Mouse (Mus musculus) heart, postnatal 10 days (tissue): ENCODE results near the gene BC004004. TPM values are rescaled to one million over a fixed set of nuclear protein-coding genes. Genes with fewer than 3 reads are reported as not detected.
A peak's percentile ranks its signal among the peaks of the same experiment; 100 is the strongest.
"Not testable (repeated sequence)": the region's sequence is repeated elsewhere in the genome, so short reads cannot be mapped to it uniquely, and the experiment has no call there.

Experiments
- DNase-seq, 2 experiments: peaks; one replicate each; pipeline ENCODE4 v3.0.0; 2021
- intact Hi-C: fragments of 180-260 bp; cut with DNase I; formaldehyde crosslinking; loops from one replicate; pipeline ENCODE4 v1.15.1; 2025
- total RNA-seq, 2 experiments: library from RNA; stranded (reverse); gene quantifications; 2 replicates each; pipeline ENCODE4 v1.2.3; 2021

BC004004 gene
- total RNA-seq, 2 experiments from 2014 or later = 193 to 194 TPM

DNA sequence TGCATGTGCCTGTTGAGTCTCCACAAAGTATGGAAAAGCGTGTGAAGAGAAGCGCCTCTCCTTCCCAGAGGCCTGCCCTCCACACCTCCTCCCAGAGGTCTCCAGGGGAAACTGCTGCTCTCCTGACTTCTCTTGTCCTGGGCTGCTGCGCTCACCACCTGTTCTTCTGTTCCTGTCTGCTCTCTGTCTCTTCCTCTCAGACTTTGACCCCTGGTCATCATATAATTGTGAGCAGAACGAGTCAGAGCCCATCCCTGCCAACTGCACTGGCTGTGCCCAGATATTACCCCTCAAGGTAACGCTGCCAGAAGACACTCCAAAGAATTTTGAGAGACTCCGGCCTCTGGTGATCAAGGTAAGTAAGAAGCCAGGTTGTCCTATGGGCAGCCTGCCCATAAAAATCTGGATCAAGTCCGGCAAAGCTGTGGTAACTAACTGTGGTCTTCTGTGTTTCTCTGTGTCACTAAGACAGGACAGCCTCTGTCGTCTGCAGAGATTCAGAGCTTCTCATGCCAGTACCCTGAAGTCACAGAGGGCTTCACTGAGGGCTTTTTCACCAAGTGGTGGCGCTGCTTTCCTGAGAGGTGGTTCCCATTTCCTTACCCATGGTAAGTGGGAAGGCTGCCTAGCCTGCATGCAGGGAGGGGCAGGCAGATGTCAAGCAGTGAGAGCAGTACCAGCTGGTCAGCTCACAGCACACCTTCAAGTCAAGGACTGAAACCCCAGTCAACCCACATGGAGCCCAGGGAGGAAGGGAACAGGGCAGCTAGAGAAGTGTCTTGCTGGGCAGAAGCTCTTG, 25.4 kb downstream of the BC004004 start:
- DNase-seq = peak; percentile 57 to 67
- intact Hi-C loops = loop anchor here (2.0 kb wide), 1 partner anchor 77 kb away; no protein-coding TSS in a partner anchor

DNA sequence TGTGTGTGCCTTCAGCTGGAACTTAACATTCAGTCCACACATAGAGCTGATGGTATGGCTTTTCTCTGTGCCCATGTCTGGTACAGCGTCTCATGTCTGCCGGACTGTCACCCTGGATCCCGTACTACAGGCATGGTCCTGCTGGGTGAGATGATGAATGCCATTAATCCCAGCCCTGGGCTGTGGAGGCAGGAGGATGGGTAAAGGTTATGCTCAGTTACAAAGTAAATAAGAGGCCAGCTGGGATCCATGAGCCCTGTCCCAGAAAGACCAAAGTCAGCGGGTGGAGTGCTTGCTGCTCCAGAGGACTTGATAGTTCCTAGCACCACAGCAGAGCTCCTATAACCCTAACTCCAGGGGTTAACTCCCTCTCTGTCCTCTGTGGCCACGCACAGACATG, 27.2 kb downstream of the BC004004 start:
- intact Hi-C loops = loop anchor here (2.0 kb wide), 1 partner anchor 75 kb away; no protein-coding TSS in a partner anchor
- no peak for DNase-seq

DNA sequence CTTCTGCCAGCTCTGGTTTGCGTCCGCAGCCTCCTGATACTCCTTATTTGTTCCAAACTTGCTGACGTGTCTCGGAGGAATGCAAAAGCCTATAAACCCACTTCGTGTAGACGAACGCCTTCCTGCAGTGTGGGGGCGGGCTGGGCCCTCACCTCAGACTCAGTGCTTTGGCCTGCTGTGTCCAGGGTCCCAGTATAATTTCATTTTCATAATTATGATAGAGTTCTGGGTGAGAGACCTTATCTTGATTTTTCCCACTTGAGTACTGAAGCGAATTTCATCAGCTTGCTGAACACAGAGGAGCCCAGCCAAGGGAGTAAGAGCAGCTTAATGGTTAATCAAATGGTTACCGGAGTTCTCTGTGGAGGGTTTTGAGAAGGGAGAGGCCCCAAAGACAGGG, 28.7 kb downstream of the BC004004 start:
- intact Hi-C loops = no loop called here
- DNase-seq = no peak

DNA sequence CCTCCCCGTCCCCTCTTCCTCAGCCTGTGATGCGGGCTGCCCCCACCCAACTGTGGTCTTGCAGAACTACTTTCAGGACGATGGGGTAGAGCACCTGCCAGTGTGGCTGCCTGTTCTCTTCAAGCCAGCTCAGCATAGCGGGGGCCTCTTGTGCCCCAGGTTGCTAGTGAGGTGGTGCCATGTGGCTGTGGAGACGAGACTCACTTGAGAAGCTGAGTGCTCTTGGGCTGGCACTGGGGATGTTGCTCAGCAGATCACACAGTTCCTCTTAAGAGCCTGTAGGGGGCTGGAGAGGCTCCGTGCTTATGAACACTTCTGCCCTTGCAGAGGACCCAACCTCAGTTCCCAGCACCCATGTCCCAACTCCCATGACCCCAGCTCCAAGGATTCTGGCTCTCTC, 29.2 kb downstream of the BC004004 start:
- intact Hi-C loops = no loop called here
- DNase-seq = no peak

DNA sequence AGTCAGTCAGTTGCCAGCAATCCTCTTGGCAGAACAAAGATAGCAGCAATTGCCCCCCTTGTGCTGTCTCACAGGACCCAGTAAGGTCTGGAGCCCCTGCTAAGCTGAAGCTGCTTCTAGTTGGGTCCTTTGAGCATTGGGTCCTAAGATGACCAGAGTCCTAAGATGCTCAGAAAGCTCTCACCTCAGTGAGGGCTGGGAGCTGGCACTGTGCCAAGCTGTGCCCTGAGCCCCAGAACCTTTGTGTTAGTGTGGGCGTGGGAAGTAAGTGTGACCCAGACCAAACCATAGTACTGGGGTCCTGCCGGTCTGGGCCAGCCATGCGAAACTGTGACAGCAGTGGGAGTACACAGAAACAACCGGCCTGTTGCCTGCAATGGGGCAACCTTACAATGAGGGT, 30.7 kb downstream of the BC004004 start:
- DNase-seq = no peak
- intact Hi-C loops = no loop called here

DNA sequence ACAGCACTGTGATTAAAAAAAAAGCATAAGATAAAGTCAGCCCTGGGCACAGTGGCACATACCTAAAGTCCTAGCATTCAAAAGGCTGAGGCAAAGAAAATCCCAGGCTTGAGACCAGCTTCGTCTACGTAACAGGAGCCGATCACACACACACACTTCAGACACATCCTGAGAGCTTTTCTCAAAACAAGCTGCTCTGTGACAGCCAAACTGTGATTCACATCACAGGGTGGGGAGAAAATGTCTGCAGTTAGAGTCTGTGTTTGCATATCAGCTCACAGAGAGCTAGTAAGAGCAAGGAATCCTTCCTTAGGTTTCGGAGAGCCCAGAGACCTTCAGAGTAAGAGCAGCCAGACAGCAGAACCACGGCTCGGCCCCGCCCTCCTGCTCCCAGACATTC, 32.3 kb downstream of the BC004004 start:
- no peak for DNase-seq
- intact Hi-C loops = loop anchor here (2.0 kb wide), 1 partner anchor 38 kb away; no protein-coding TSS in a partner anchor

DNA sequence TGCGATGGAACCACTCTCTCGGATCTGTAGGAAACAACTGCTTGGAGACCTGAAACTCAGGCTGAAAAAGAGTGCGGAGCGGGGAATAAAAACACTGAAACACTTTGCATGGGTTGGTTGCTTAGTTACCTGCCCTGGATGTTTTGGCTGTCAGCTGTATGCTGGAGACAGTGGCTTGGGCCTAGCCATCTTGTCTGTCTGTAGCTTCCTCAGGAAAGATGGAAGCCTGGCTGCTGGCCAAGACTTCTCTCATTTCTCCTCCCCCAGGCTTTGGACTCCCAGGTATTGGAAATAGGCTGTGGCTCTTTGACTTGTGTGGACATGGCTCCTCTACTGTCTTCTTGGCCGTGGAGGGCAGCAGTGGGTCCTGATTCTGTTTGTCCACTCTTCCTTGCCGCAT, 32.8 kb downstream of the BC004004 start:
- intact Hi-C loops = loop anchor here (2.0 kb wide), 1 partner anchor 37 kb away; no protein-coding TSS in a partner anchor
- no peak for DNase-seq

DNA sequence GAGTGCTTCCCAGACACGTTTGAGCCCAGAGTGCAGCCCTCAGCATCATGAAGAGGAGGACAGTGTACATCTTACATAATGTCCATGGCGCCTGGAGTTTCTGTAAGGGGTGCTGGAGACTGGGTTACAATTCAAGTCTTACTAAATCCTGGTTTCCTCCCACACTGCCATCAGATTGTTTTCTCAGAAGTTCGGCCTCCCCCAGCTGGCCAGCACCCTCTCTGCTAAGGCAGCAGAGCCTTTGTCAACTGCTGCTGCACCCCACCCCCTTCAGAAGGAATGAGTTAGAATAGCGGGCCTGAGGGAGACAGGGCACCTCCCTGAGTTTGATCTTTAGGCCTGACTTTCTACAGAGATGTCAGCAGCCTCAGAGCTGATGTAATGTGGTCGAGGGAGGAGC, 33.6 kb downstream of the BC004004 start:
- intact Hi-C loops = no loop called here
- peak; percentile 53 to 58 for DNase-seq

DNA sequence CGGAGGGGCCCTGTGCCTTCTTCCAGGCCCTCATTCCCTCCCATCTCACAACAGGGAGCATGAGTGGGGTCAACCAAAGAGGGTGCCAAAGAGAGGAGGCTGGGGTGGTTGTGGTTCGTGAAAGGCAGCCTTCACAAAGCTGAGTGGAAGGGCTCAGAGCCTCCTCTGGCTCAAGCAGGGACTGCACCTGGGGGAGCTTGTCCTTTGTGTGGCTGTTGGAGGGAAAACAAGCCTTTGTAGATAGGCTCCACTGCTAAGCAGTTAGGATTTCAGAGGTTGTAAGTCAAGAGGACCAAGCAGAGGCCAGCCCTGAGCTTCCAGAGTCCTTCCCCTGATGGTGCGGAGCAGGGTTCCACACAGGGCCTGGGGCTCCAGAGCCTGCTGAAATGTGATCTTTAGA, 34.5 kb downstream of the BC004004 start:
- intact Hi-C loops = no loop called here
- peak in 1 of 2 experiments; percentile 50 for DNase-seq

DNA sequence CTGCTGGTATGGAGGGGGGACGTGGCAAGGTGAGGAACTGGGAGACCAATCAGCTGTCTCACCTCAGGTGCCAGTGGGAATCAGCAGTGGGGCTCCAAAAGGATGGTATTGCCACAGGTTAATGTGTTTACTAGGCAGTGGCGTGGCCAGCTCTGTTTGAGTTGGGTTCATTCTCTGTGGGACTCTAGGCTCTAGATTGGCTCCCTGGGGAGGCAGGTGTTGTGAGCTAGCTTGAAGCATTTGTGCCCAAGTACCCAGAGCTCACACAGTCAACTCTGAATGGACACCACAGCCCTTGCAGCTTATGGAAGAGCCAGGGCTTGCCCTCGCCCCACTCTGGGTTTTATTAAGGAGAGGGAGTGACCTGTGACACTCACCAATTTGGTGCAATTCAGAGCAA, 35.3 kb downstream of the BC004004 start:
- intact Hi-C loops = no loop called here
- DNase-seq = no peak

DNA sequence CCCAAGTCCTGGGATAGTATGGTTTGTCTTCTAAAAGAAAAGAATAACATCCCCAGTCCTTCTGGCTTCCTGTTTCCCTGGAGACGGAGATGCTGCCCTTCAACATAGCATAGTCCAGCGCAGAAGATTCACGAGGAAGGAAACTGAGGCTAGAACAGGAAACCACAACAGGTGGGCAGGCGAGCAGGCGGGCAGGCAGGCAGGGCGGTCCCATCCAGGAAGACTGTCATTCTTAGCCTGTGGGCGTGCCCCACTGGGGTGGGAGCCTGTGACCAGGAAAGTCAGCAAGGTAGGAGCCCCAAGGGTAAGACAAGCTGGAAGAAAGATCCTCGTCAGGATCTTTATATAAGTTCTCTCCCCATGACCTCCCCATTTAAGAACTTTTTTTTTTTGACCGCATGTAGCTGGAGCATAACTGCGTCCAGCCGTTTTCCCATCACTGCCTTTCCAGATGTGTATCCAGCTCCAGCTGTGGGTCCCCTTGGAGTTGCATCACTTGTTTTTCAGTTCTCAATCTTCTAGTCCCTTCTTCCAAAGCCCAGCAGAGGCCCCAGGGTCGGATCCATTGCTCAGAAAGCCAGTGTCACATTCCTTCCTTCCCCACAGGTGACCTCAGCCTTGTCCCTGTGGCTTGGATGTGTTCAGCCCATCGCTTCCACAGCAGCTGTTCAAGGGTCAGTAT, 35.9 kb downstream of the BC004004 start:
- peak in 1 of 2 experiments; percentile 57 for DNase-seq
- intact Hi-C loops = no loop called here

DNA sequence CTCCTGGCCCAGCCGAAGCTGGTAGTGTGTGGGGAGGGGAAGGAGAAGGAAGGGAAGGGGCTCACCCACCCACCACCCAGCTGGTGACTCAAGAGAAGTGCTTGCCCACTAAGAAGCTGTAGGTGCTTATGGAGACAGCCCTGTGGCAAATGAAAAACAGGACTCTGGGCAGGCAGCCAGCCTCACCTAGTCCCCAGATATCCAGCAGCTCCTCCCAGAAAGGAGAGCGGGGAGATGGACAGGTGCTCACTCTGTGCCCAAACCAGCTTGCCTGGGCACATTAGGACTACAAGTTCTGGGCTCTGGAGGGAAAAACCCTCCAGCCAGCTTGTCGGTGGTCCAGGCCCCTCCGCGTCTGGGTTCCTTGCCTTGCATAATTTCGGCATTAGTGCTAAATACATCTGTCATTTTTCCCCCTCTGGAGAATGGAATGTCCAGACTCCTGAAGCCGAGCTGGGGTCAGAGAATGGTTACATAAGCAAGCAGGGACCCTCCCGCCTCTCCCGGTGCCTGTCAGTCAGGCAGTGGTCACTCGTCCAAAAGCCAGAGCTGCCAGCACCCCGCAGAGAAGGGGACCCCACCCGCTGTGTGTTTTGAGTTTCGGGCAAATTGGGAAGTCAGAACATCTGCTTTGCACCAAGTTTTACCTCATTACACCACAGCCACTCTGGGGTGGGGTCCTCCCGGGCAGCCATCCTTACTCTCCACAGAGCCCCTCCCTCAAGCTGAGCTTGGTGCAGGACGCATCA, 36.6 kb downstream of the BC004004 start:
- peak; percentile 64 to 70 for DNase-seq
- intact Hi-C loops = no loop called here

DNA sequence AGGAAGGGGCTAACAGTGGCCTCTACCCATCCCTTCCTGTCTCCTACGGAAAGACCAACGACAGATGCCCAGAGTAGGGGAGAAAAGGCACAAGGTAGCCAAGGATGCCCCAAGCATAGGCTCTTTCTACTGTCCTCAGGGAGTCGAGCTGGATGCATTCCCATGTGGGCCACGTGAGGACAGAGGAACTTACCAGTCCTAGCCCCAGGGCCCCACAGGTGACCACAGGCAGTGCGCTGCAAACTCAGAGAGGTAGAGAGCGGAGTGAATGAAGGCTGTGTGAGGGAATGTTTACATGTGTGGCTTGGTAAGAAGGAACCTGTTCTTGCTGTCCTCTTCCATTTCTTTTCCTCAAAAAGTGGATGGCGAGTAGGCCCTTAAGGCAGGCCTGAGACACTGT, 37.3 kb downstream of the BC004004 start:
- intact Hi-C loops = no loop called here
- no peak for DNase-seq

DNA sequence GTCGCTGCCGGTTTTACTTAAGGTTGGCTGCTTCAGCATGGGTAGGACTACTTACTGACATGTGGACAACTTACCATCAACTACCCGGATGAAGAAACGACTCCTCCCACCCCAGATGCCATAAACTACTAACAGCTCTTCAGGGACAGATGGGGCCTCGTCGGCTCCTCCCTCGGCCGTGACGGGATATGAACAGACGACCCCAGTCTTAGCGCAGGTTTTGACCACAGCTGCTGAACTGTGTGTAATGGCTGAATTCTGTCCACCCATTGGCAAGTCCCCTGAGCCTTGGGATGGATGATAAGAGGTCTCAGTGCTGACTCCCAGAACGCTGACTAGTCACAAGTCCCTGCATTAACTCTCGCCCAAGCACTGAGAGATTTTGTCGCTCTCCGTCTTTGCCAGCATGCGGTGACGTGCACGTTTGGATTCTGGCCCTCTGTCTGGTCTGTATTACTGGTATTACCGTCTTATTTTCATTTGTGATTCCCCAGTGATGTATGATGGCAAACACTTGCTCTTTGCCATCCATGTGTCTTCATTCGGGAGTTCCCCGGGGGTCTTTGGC, 41.6 kb downstream of the BC004004 start:
- intact Hi-C loops = no loop called here
- DNase-seq = peak; percentile 61 to 74

DNA sequence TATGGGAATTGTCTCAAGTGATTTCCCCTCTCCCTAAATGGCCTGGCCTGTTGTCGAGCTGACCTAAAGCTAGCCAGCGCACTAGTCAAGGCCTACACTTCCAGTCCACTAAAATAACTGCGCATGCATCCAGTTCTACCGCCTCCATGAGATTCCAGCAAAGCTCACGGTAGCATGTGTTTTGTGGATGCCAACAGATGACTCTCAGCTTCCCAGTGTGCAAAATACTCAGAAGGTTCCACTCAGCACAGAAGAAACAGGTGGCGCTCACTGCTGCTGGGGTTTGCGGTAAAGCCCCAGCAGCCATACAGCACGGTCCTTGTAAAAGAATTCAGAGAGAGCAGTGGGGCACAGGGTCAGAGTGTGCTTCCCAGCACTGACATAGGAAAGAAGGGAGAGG, 43.0 kb downstream of the BC004004 start:
- intact Hi-C loops = no loop called here
- DNase-seq = no peak

DNA sequence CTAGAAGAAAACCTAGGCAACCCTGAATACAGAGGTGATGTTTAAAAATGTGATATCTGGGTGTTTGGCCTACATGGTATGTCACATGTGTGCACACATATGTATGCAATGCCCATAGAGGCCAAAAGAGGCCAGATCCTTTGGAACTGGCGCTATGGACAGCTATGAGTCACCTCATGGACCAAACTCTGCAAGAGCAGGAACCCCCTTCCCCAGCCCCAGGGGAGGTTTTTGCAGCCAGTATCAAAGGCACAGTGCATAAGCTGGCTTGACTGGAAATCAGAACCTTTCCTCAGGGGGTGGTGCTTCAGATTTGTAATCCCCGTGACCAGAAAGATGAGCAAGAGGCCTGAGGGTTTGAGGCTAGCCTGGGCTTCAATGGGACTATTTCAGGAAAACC, 43.5 kb downstream of the BC004004 start:
- no peak for DNase-seq
- intact Hi-C loops = no loop called here

DNA sequence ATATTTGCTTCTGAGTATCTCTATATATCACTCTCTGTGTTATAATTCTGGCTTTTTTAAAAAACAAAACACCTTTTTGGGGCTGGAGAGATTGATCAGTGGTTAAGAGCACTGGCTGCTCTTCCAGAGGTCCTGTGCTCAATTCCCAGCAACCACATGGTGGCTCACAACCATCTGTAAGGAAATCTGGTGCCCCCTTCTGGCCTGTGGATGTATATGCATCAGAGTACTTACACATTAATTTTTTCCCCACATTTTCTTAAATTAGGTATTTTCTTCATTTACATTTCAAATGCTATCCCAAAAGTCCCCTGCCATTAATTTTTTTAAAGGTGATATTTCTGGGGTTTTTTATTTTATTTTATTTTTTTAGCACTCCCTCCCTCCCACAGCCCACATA, 44.7 kb downstream of the BC004004 start:
- intact Hi-C loops = no loop called here

DNA sequence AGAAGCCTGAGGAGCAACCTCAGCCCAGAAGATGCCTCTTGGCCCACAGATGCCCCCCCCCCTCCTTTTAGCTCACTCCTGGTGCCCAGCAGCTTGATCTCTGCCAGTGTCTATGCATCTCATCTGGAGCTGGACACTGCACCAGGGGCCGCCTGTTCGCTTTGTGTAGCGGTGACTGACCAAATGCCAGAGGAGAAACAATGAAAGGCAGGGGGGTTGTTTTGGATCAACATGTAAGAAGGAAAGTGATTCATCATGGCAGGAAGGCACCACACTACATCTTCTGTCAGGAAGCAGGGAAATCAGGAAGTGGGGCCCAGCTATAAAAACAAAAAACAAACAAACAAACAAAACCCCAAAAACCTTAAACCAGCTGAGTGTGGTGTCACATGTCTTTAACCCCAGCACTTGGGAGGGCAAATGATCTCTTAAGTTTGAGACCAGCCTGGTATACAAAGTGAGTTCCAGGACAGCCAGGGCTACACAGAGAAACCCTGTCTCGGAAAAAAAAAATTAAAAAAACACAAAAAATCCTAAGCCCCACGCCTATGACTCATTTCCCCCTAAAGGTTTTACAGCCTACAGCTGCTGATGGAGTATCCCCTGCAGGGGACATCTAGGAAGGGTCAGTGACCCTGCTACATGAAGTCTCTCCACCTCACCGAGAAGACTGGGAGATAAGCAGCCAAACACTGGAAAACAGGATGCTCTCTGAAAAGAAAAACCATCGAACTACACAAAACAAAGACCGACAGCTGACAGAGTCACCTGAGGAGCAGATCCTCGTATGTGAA, 47.3 kb downstream of the BC004004 start:
- intact Hi-C loops = no loop called here
- DNase-seq = no peak

More for the DNA sequence above, 44.7 kb downstream of the BC004004 start:
- no peak for DNase-seq

DNA sequence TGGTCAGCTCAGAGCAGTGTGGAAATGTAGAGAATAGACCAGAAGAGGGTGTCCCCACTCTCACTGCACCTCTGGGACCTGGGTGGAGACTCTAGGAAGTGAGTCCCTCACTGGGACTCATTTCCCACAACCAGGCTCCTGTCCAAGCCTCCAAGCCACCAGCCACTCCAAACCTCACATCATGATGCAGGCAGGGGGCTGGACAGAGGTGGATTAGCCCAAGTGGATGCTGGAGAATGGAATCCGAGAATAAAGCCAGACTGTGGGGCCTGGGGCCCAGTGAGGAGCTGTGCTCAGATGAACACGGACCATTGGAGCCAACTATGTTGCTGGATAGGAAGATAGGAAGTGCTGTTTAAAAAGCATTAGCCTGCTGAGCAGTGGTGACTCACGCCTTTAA, 48.3 kb downstream of the BC004004 start:
- intact Hi-C loops = no loop called here

DNA sequence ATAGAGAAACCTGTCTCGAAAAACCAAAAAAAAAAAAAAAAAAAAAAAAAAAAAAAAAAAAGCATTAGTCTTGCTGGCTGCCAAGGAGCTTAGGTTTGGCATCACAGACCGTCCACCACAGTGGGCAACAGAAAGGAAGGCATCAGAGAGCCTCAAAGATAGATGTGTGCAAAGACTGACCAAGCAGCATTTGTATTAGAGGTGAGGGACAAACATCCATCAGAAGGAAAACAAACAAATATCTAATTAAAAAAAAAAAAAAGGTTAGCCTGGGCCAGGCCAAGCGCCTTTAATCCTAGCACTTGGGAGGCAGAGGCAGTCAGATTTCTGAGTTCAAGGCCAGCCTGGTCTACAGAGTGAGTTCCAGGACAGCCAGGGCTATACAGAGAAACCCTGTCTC, 48.8 kb downstream of the BC004004 start, which contains the start of gene Pi16:
Gene Pi16 (plus strand): TSS at position 301 of the 400 bp plus-strand sequence.
- DNase-seq, intact Hi-C loops: not testable (repeated sequence)

More for the DNA sequence above, 48.3 kb downstream of the BC004004 start:
- DNase-seq = no peak
